Mouse (Mus musculus): ENCODE measurements around the gene Zdhhc22. TPM values are rescaled to one million over a fixed set of nuclear protein-coding genes. Genes with fewer than 3 reads are reported as not detected.
A peak's percentile ranks its signal among the peaks of the same experiment; 100 is the strongest.

Gene Zdhhc22
- polyA plus RNA-seq, 1 experiment, result 0.04 TPM

DNA sequence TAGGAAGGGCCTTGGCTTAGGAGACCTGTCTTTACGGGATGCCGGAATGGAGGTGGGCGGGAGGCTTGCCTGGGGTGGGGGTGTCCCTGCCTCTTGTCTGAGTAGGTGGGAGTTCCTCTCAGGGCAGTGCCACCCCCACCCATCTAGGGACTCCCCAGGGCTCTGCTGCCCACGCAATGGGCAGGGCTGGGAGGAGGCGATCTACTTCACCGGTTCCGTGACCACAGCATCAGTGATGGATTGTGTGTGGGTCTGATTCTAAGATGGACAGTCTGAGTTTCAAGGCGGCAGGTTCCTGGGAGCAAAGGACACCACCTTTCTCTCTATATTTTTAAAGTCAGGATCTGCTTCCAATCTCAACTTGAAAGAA is 36.6 kb upstream of the Zdhhc22 start:
- Histone ChIP-seq H3K36me3 (ENCODE audit: control insufficient read depth, insufficient read depth, low read length) (no peaks in the 10 kb centered on the region), H3K27me3 (ENCODE audit: control insufficient read depth, insufficient read depth, low read length) (peaks cover 11% of the 10 kb centered on the region; the same call in 1 of the 2 replicates), H3K4me1 (ENCODE audit: control insufficient read depth, insufficient read depth, insufficient read length, low read length) (no peaks in the 10 kb centered on the region), H3K27ac (ENCODE audit: insufficient read depth, low read depth, low read length) (no peak overlapping the region), H3K4me3 (ENCODE audit: low read depth, low read length) (no peak overlapping the region)
- 17% methylated on average over 8 of the region's 8 CpGs for WGBS
- no peak for TF ChIP-seq CTCF (IDR thresholded peaks at IDR 0.05; ENCODE audit: extremely low read depth, insufficient read length, insufficient replicate concordance, low read depth, low read length)
- no peak for TF ChIP-seq POLR2A (IDR thresholded peaks at IDR 0.05; ENCODE audit: low read depth, low read length)

DNA sequence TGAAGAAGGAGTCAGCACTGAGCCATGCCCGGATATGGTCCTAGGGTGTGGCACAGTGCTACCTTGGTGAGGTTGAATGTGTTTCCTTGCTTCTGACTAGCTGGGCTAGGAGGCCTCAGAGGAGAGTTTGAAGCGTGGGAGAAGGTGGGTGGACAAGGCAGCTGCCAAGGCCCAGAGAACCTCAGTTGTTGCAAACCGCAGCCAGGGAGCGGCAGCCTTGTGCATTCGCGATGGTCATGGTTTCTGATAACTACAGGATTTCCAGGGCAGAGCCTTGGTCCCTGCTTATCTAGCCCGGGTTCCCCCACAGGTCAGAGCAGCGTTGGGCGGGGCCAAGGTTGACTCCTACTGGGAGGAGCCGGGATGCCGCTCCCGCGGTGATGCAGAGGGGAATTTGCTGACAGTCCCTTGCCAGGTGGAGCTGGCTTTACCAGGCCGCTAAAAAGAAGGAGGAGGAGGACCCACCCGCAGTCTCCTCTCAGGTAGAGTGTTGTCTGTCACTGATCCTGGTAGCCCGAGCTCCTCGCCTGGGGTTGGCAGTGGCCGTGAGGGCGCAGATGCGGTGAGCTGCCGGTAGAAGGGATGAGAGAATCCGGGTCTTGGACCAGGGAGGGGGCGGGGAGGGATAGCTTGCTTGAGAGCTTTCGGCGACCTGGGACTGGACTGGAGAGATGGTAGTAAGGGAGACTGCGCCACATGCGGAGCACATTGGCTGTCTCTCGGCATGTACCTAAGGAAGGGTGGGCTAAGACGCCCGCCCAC is 36.1 kb upstream of the Zdhhc22 start:
- no peak overlapping the region for H3K4me3 ChIP-seq (ENCODE audit: low read depth, low read length)
- H3K27ac ChIP-seq (ENCODE audit: insufficient read depth, low read depth, low read length), result no peak overlapping the region
- no peak for TF ChIP-seq POLR2A (IDR thresholded peaks at IDR 0.05; ENCODE audit: low read depth, low read length)
- TF ChIP-seq CTCF (IDR thresholded peaks at IDR 0.05; ENCODE audit: extremely low read depth, insufficient read length, insufficient replicate concordance, low read depth, low read length), result no peak
- no peaks in the 10 kb centered on the region for H3K36me3 ChIP-seq (ENCODE audit: control insufficient read depth, insufficient read depth, low read length)
- 5% methylated on average over 30 of the region's 30 CpGs for WGBS
- no peaks in the 10 kb centered on the region for H3K4me1 ChIP-seq (ENCODE audit: control insufficient read depth, insufficient read depth, insufficient read length, low read length)
- peaks cover 11% of the 10 kb centered on the region; the same call in 1 of the 2 replicates for H3K27me3 ChIP-seq (ENCODE audit: control insufficient read depth, insufficient read depth, low read length)

DNA sequence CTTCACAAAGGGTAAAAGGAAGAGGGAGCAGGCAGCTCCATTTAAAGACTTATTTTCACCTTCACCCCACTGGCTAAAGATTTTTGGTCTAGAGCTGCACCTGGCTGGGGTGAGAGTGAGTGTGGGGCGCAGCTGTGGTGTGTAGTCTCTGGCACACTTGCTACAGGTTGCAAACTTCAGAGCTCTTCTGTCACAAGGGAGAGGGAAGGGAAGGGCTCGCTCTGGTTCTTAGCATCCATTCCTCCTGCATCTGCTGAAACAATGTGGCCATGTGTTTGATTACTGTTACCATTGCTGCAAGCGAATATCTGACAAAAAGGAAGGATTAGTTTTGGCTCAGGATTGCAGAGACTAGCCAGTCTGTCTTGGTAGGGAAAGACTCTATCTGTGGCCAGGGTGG is 33.2 kb upstream of the Zdhhc22 start:
- WGBS, result 68% methylated on average over 3 of the region's 3 CpGs

DNA sequence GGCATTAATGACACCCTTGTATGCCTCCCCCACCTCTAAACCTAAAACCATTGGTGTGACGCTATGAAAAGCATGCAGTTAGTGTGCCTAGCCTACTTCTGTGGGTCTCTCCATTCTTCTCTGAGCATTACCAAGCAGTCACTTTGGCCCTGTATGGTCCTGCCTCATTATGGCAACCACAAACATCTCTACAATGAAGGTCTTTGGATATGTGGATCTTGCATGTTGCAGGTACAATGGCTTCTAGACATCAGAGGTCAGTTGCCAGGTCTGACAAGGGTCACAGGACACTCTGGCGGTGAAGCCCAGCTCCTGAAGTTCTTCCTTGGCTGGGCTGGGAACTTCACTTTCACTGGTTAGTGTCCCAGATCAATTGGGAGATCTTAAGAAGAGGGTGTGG is 31.8 kb upstream of the Zdhhc22 start:
- TF ChIP-seq CTCF (IDR thresholded peaks at IDR 0.05; ENCODE audit: extremely low read depth, insufficient read length, insufficient replicate concordance, low read depth, low read length) (no peak), POLR2A (IDR thresholded peaks at IDR 0.05; ENCODE audit: low read depth, low read length) (no peak)
- Histone ChIP-seq H3K4me3 (ENCODE audit: low read depth, low read length) (no peak overlapping the region), H3K27ac (ENCODE audit: insufficient read depth, low read depth, low read length) (no peak overlapping the region), H3K36me3 (ENCODE audit: control insufficient read depth, insufficient read depth, low read length) (no peaks in the 10 kb centered on the region), H3K4me1 (ENCODE audit: control insufficient read depth, insufficient read depth, insufficient read length, low read length) (no peaks in the 10 kb centered on the region), H3K27me3 (ENCODE audit: control insufficient read depth, insufficient read depth, low read length) (peaks cover 6% of the 10 kb centered on the region; the same call in 1 of the 2 replicates)
- WGBS, result 87% methylated on average over 2 of the region's 2 CpGs

More for the DNA sequence above, 33.2 kb upstream of the Zdhhc22 start:
- Histone ChIP-seq H3K4me3 (ENCODE audit: low read depth, low read length) (no peak overlapping the region), H3K4me1 (ENCODE audit: control insufficient read depth, insufficient read depth, insufficient read length, low read length) (no peaks in the 10 kb centered on the region), H3K36me3 (ENCODE audit: control insufficient read depth, insufficient read depth, low read length) (no peaks in the 10 kb centered on the region), H3K27me3 (ENCODE audit: control insufficient read depth, insufficient read depth, low read length) (peaks cover 11% of the 10 kb centered on the region; the same call in 1 of the 2 replicates), H3K27ac (ENCODE audit: insufficient read depth, low read depth, low read length) (no peak overlapping the region)
- no peak for TF ChIP-seq CTCF (IDR thresholded peaks at IDR 0.05; ENCODE audit: extremely low read depth, insufficient read length, insufficient replicate concordance, low read depth, low read length)
- no peak for TF ChIP-seq POLR2A (IDR thresholded peaks at IDR 0.05; ENCODE audit: low read depth, low read length)

DNA sequence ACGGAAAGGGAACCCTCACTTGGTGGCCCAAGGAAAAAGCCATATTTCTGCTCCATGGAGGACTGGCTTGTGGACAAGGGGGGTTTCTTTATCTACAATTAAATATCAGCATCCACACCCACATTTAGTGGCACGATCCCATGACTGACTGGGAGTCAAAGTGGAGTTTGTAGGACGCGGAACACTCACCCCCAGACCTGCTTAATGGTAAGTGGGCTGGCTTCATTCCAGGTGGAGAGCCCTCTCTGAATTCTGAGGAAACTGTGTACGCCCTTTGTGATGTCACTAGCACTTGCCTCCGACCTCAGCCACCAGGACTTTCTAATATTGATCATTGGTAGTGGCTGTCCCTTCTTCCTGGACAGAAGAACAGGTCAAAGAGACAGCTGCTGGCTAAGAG is 30.8 kb upstream of the Zdhhc22 start, which contains the start of gene Tmem63c:
Tmem63c (plus strand) TSS at position 301 of the 400 bp plus-strand sequence.
- H3K4me3 ChIP-seq (ENCODE audit: low read depth, low read length), result no peak within 1 kb of the TSS
- no peaks in the 10 kb centered on the region for H3K4me1 ChIP-seq (ENCODE audit: control insufficient read depth, insufficient read depth, insufficient read length, low read length)
- H3K36me3 ChIP-seq (ENCODE audit: control insufficient read depth, insufficient read depth, low read length), result no peaks in the 10 kb centered on the region
- H3K27ac ChIP-seq (ENCODE audit: insufficient read depth, low read depth, low read length), result no peak within 1 kb of the TSS
- no peaks in the 10 kb centered on the region for H3K27me3 ChIP-seq (ENCODE audit: control insufficient read depth, insufficient read depth, low read length)
- WGBS, result 61% methylated on average over 6 of the region's 6 CpGs
- no peak for TF ChIP-seq POLR2A (IDR thresholded peaks at IDR 0.05; ENCODE audit: low read depth, low read length)

DNA sequence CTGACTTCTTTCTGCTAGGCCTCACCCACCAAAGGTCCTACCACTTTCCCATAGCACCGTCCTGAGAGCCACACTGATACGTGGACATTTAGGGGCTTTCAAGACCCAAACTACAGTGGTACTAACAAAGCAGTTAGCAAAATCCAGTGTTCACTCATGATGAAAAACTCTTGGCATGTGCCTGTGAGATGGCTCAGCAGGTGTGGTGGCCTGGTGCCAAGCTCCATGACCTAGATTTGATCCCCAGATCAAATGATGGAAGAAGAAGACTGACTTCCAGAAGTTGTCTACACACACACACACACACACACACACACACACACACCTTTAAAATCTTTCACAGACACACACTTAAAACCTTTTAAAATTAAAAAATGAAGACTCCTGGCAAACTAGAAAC is 28.5 kb upstream of the Zdhhc22 start:
- no peak overlapping the region for H3K27ac ChIP-seq (ENCODE audit: insufficient read depth, low read depth, low read length)
- H3K4me3 ChIP-seq (ENCODE audit: low read depth, low read length), result no peak overlapping the region
- H3K4me1 ChIP-seq (ENCODE audit: control insufficient read depth, insufficient read depth, insufficient read length, low read length), result no peaks in the 10 kb centered on the region
- H3K27me3 ChIP-seq (ENCODE audit: control insufficient read depth, insufficient read depth, low read length), result no peaks in the 10 kb centered on the region
- 92% methylated on average over 2 of the region's 2 CpGs for WGBS
- H3K36me3 ChIP-seq (ENCODE audit: control insufficient read depth, insufficient read depth, low read length), result no peaks in the 10 kb centered on the region
- TF ChIP-seq CTCF (IDR thresholded peaks at IDR 0.05; ENCODE audit: extremely low read depth, insufficient read length, insufficient replicate concordance, low read depth, low read length) (no peak), POLR2A (IDR thresholded peaks at IDR 0.05; ENCODE audit: low read depth, low read length) (no peak)

DNA sequence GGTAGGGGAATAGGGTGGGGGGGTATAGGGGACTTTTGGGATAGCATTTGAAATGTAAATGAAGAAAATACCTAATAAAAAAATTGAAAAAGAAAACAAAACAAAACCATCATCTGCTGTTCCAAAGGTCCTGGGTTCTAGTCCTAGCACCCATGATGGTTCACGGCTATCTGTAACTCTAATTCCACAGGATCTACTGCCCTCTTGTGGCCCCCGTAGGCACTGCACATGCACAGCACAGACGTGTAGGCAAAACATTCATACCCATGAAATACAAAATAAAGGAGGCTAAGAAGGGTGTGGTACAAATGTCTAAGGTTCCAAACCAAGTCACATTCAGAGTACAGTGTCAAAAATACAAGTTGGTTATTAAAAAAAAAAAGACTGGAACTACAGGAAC is 26.8 kb upstream of the Zdhhc22 start:
- Histone ChIP-seq H3K36me3 (ENCODE audit: control insufficient read depth, insufficient read depth, low read length) (no peaks in the 10 kb centered on the region), H3K27me3 (ENCODE audit: control insufficient read depth, insufficient read depth, low read length) (no peaks in the 10 kb centered on the region), H3K4me3 (ENCODE audit: low read depth, low read length) (no peak overlapping the region), H3K4me1 (ENCODE audit: control insufficient read depth, insufficient read depth, insufficient read length, low read length) (no peaks in the 10 kb centered on the region), H3K27ac (ENCODE audit: insufficient read depth, low read depth, low read length) (no peak overlapping the region)
- 37% methylated on average over 3 of the region's 3 CpGs for WGBS
- TF ChIP-seq POLR2A (IDR thresholded peaks at IDR 0.05; ENCODE audit: low read depth, low read length) (no peak), CTCF (IDR thresholded peaks at IDR 0.05; ENCODE audit: extremely low read depth, insufficient read length, insufficient replicate concordance, low read depth, low read length) (peak; percentile 54; the same call in 1 of the 2 replicates)

Measured in small intestine, adult 2 months (tissue).